Mouse (Mus musculus) cerebellum, adult (tissue): ENCODE results near the gene Memo1.

Experiments used
- ATAC-seq: cut with Nextera tagmentation; 2 replicates; pipeline ENCODE4 v1.9.2; 2017; ENCODE audit warnings: mild to moderate bottlenecking, moderate library complexity, mixed read lengths; ENCODE audit not compliant: insufficient number of reproducible peaks, low FRiP score, low TSS enrichment

Memo1 gene

GRCm38 (mm10) chr17:74159443-74159894 is 135.9 kb downstream of the Memo1 start:
- ATAC-seq = 0 out of 2 replicates have a peak, but pooled peaks have one; percentile 40

GRCm38 (mm10) chr17:74158161-74158560 is 137.2 kb downstream of the Memo1 start:
- ATAC-seq = no peak
